In genomic region chr6:6216507-6217285, GRCm38 (mm10) we compare ENCODE assay signal across 8 mouse cellular contexts. TPM values are rescaled to one million over a fixed set of nuclear protein-coding genes. Genes with fewer than 3 reads are reported as not detected.
DNase-seq lines count a peak whose midpoint lies in the region; ATAC-seq and TF ChIP-seq lines count a peak whose summit lies in the region.

TSS of gene Slc25a13 (minus strand) at chr6:6217173.

- peak within 1 kb of the TSS; percentile 68 for H3K9ac ChIP-seq in embryonic facial prominence, embryonic 12.5 days
- H3K9ac ChIP-seq in heart, embryonic 14.5 days (ENCODE audit: low read length), result peak within 1 kb of the TSS; percentile 82

- H3K4me1 ChIP-seq in E14TG2a.4 (replicated peaks; ENCODE audit: low read depth, low read length), result peaks cover 49% of the 10 kb centered on the region
- peaks cover 7% of the 10 kb centered on the region for H3K4me1 ChIP-seq in embryonic facial prominence, embryonic 12.5 days
- H3K4me1 ChIP-seq in heart, embryonic 14.5 days (ENCODE audit: control insufficient read depth in 2 of 2, insufficient read depth in 2 of 2, low read length in 2 of 2), result peaks cover 8 to 19% of the 10 kb centered on the region in 2 experiments

- no peaks in the 10 kb centered on the region for H3K9me3 ChIP-seq in E14TG2a.4 (ENCODE audit: low read length)
- H3K9me3 ChIP-seq in embryonic facial prominence, embryonic 12.5 days, result no peaks in the 10 kb centered on the region
- H3K9me3 ChIP-seq in heart, embryonic 14.5 days (ENCODE audit: control insufficient read depth, low read length), result no peaks in the 10 kb centered on the region

- H3K36me3 ChIP-seq in E14TG2a.4 (ENCODE audit: insufficient read depth, low read length), result peaks cover 10% of the 10 kb centered on the region; the same call in 1 of the 2 replicates
- H3K36me3 ChIP-seq in embryonic facial prominence, embryonic 12.5 days, result no peaks in the 10 kb centered on the region
- H3K36me3 ChIP-seq in heart, embryonic 14.5 days (ENCODE audit: control insufficient read depth, insufficient read depth, low read length), result no peaks in the 10 kb centered on the region

- peak; percentile 82 for DNase-seq in adrenal gland, postnatal 25 days
- peak; percentile 86 for DNase-seq in kidney, postnatal 10 days
- peak; percentile 61 for DNase-seq in lung, postnatal 25 days (ENCODE audit: low spot score)
- peak; percentile 79 for DNase-seq in ovary, postnatal 36 days (ENCODE audit: low spot score)
- peak; percentile 45 for DNase-seq in urinary bladder, adult 2 months (ENCODE audit: low spot score)

- H3K27me3 ChIP-seq in E14TG2a.4 (ENCODE audit: insufficient read depth, low read length), result no peaks in the 10 kb centered on the region
- H3K27me3 ChIP-seq in embryonic facial prominence, embryonic 12.5 days, result no peaks in the 10 kb centered on the region
- peaks cover 1% of the 10 kb centered on the region; the same call in 1 of the 2 replicates for H3K27me3 ChIP-seq in heart, embryonic 14.5 days (ENCODE audit: control insufficient read depth, insufficient read depth, low read length)

- TF ChIP-seq CTCF in E14TG2a.4 (conservative IDR thresholded peaks at IDR 0.05; ENCODE audit: low read length), result no peak

- peak within 1 kb of the TSS; percentile 91 for H3K4me2 ChIP-seq in embryonic facial prominence, embryonic 12.5 days (replicated peaks)
- H3K4me2 ChIP-seq in heart, embryonic 14.5 days (ENCODE audit: low read length), result peak within 1 kb of the TSS; percentile 85

- ATAC-seq in embryonic facial prominence, embryonic 12.5 days (ENCODE audit: insufficient number of reproducible peaks, insufficient read depth, low FRiP score, low TSS enrichment), result peak; percentile 88
- peak; percentile 92 for ATAC-seq in heart, embryonic 14.5 days (ENCODE audit: insufficient number of reproducible peaks, insufficient read depth, low FRiP score, low read depth)

- H3K27ac ChIP-seq in embryonic facial prominence, embryonic 12.5 days, result peak within 1 kb of the TSS; percentile 78
- peak within 1 kb of the TSS; percentile 80 to 82 for H3K27ac ChIP-seq in heart, embryonic 14.5 days (replicated peaks in 1 of 2; ENCODE audit: control insufficient read depth in 1 of 2, insufficient read depth in 1 of 2, low read depth in 2 of 2, low read length in 2 of 2)

- H3K4me3 ChIP-seq in E14TG2a.4 (replicated peaks; ENCODE audit: low read length), result peak within 1 kb of the TSS; percentile 91
- H3K4me3 ChIP-seq in embryonic facial prominence, embryonic 12.5 days, result peak within 1 kb of the TSS; percentile 70
- peak within 1 kb of the TSS; percentile 66 to 79 for H3K4me3 ChIP-seq in heart, embryonic 14.5 days (ENCODE audit: control insufficient read depth in 1 of 2, insufficient read depth in 1 of 2, low read depth in 1 of 2, low read length in 2 of 2)

- under 1% methylated on average over 51 of the region's 51 CpGs for WGBS in embryonic facial prominence, embryonic 12.5 days
- under 1% methylated on average over 51 of the region's 51 CpGs for WGBS in heart, embryonic 14.5 days

RNA-seq across cellular contexts. Expression of gene Slc25a13, which starts in this region (rescaled TPM):
- 12.1 and 22.9 TPM in 2 replicates for total RNA-seq in adrenal gland, postnatal 25 days (2021)
- 26.3 and 26.4 TPM in 2 replicates for polyA plus RNA-seq in embryonic facial prominence, embryonic 12.5 days (2016; fragmentation: Nextera tagmentation; extraction: Ambion mirVana)
- polyA plus RNA-seq in heart, embryonic 14.5 days (2014; fragmentation: Nextera tagmentation; extraction: Ambion mirVana), result 56.4 and 68.3 TPM in 2 replicates
- 2.8 and 3.4 TPM in 2 replicates for polyA plus RNA-seq in urinary bladder, adult 2 months (2012; rRNA removed)

Comparison
In these comparisons a context has a peak if more than half of its experiments do, and no peak if none do; other contexts are left out.
1. Peak in every context shown above with its lines: DNase-seq, ATAC-seq, H3K4me3 ChIP-seq and H3K27ac ChIP-seq.